In the genomic region with DNA sequence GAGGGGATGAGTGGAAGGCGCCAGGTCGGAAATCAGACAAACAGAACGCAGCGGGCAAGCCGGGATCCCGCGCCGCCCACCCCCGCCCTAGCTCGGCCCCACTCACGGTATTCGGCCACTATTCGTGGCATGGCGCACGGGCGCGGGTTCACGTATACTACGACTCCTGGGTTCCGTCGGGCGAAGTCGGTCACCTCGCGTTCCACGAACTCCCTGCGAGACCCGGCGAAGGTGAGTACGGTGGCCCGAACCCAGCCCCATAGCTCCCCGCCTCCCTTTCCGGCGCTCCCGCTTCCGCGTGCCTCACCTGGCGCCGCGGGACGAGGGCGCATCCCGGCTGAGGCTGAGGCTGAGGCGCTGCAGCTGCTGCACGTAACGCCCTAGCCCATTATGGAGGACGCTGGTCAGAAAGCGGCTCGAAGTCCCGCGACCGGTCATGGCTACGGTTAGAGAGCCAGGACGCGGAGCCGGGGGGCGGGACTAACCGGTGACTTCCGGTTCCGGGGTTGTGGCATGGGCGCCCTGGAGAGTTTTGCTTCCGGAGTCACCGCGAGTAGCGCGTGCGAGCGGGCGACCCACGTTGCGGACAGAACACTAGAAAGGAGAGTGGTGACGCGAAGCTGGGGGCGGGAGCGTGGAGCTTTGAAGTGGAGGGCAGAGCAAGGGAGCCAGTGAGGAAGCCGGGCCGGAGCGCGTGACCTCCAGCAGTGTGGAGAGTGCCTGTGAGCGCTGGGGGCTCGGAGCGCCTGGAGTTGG, we compare ENCODE assay signal across 8 mouse cellular contexts. TPM values are rescaled to one million over a fixed set of nuclear protein-coding genes. Genes with fewer than 3 reads are reported as not detected.
DNase-seq lines count a peak whose midpoint lies in the region; ATAC-seq lines count a peak whose summit lies in the region.

A gene (minus strand): TSS at position 486 of the 756 bp plus-strand sequence.

- peak; percentile 92 for ATAC-seq in hindbrain, embryonic 15.5 days (ENCODE audit: low FRiP score, low read depth)

- H3K4me2 ChIP-seq in hindbrain, embryonic 15.5 days: peak within 1 kb of the TSS; percentile 95

- peak within 1 kb of the TSS; percentile 72 for H3K9ac ChIP-seq in hindbrain, embryonic 15.5 days

- WGBS in hindbrain, embryonic 15.5 days: under 1% methylated on average over 82 of the region's 82 CpGs
- under 1% methylated on average over 77 of the region's 82 CpGs for WGBS in macrophage (ENCODE audit: missing documents)

- peaks cover 40% of the 10 kb centered on the region for H3K4me1 ChIP-seq in hindbrain, embryonic 15.5 days (replicated peaks)

- DNase-seq in R1 (ENCODE audit: low read depth, low spot score): peak; percentile 97
- DNase-seq in cerebellum, postnatal 25 days: peak; percentile 98 to 99
- DNase-seq in frontal cortex, postnatal 36 days (ENCODE audit: low spot score in 2 of 2): peak; percentile 95 to 97
- DNase-seq in left cerebral cortex, adult 18-20 months (ENCODE audit: low spot score in 2 of 2): peak; percentile 98
- peak; percentile 97 for DNase-seq in right cerebral cortex, adult 18-20 months
- peak; percentile 94 for DNase-seq in urinary bladder, postnatal 10 days (ENCODE audit: low spot score)

- peak within 1 kb of the TSS; percentile 100 for H3K4me3 ChIP-seq in hindbrain, embryonic 15.5 days
- peak within 1 kb of the TSS; percentile 67 for H3K4me3 ChIP-seq in macrophage (ENCODE audit: inconsistent target)

- peaks cover 18% of the 10 kb centered on the region; the same call in 1 of the 2 replicates for H3K79me2 ChIP-seq in macrophage (ENCODE audit: inconsistent target)

- no peaks in the 10 kb centered on the region for H3K27me3 ChIP-seq in hindbrain, embryonic 15.5 days

- peak within 1 kb of the TSS; percentile 81 for H3K27ac ChIP-seq in hindbrain, embryonic 15.5 days (replicated peaks)
- peak within 1 kb of the TSS; percentile 65 for H3K27ac ChIP-seq in macrophage

- H3K36me3 ChIP-seq in hindbrain, embryonic 15.5 days: peaks cover 32% of the 10 kb centered on the region
- H3K36me3 ChIP-seq in macrophage (ENCODE audit: inconsistent target): peaks cover 29% of the 10 kb centered on the region

- H3K9me3 ChIP-seq in hindbrain, embryonic 15.5 days: no peaks in the 10 kb centered on the region

RNA-seq across cellular contexts. Expression of the gene that starts here (rescaled TPM):
- 88.6 and 94.7 TPM in 2 replicates for polyA plus RNA-seq in hindbrain, embryonic 15.5 days (2015; fragmentation: Nextera tagmentation; extraction: Ambion mirVana)
- 10 to 100 TPM; 38.9 to 44.2 TPM for total RNA-seq in left cerebral cortex, adult 18-20 months (2021)
- total RNA-seq in macrophage (2018; cell fraction: chromatin; rRNA removed): 10 to 100 TPM in 11 of 26 experiments, 1 to 10 TPM in 11, under 1 TPM in 2, not detected in 2; 0.65 to 18.5 (median 9.4) TPM
- 10 to 100 TPM; 24.5 to 47.7 (median 38.8) TPM for total RNA-seq in macrophage (2018; cell fraction: cytosol; rRNA removed)
- total RNA-seq in macrophage (2018; cell fraction: nucleus; rRNA removed): 10 to 100 TPM in 17 of 26 experiments, 1 to 10 TPM in 9; 3.6 to 27.4 (median 10.9) TPM
- 29.1 to 41.9 TPM (median 39.7 TPM) in 3 replicates for polyA plus RNA-seq in macrophage (2018)

Comparison
In these comparisons a context has a peak if more than half of its experiments do, and no peak if none do; other contexts are left out.
1. Peak in every context shown above with its lines: DNase-seq, ATAC-seq, H3K4me3 ChIP-seq and H3K27ac ChIP-seq.